Mouse (Mus musculus) cerebellum, adult 2 months (tissue): ENCODE data around the gene Gm11232. TPM values are rescaled to one million over a fixed set of nuclear protein-coding genes. Genes with fewer than 3 reads are reported as not detected.

ENCODE experiments used
- DNase-seq, 2 experiments: peaks; one replicate each; pipeline ENCODE4 v3.0.0; 2021
- H3K27ac ChIP-seq: fragments of 200-500 bp; 2 replicates; pipeline ENCODE4 v1.5.1; 2012; ENCODE audit warnings: low read length, control low read depth, inconsistent platforms; ENCODE audit not compliant: insufficient read depth
- H3K27me3 ChIP-seq: fragments of 200-500 bp; 2 replicates; pipeline ENCODE4 v1.6.1; 2012; ENCODE audit warnings: inconsistent platforms, mild to moderate bottlenecking, low read length, moderate library complexity; ENCODE audit not compliant: control insufficient read depth, insufficient read depth
- H3K4me1 ChIP-seq: fragments of 200-500 bp; 2 replicates; pipeline ENCODE4 v1.6.1; 2011; ENCODE audit warnings: low read length; ENCODE audit not compliant: control insufficient read depth, insufficient read depth
- H3K4me3 ChIP-seq: fragments of 200-500 bp; replicated peaks from 2 replicates; pipeline ENCODE3; 2011; ENCODE audit warnings: mild to moderate bottlenecking, low read depth, low read length, control low read depth; ENCODE audit not compliant: insufficient read depth
- CTCF ChIP-seq: fragments of 200-500 bp; IDR thresholded peaks from 2 replicates; pipeline ENCODE4 v1.5.1; 2011; ENCODE audit warnings: low read depth, mild to moderate bottlenecking, control low read depth, low read length, moderate library complexity, borderline replicate concordance; ENCODE audit not compliant: insufficient read depth
- POLR2A ChIP-seq: fragments of 200-500 bp; IDR thresholded peaks from 2 replicates; pipeline ENCODE4 v1.6.1; 2011; ENCODE audit warnings: low read length, control low read depth, borderline replicate concordance; ENCODE audit not compliant: insufficient read depth
- WGBS: fragments of 180-500 bp; shearing (Covaris S2); methylation state at CpG from one replicate; pipeline ENCODE4 v1.1.7; 2018; 5-methylcytosine and 5-hydroxymethylcytosine counted together
- polyA plus RNA-seq: library from polyadenylated mRNA; depleted of rRNA; stranded (reverse); fragments of >200 nt; gene quantifications from 2 replicates; pipeline ENCODE4 v1.2.3, GENCODE M21; 2012

The Gm11232 gene
- polyA plus RNA-seq, 1 experiment, result not detected

DNA sequence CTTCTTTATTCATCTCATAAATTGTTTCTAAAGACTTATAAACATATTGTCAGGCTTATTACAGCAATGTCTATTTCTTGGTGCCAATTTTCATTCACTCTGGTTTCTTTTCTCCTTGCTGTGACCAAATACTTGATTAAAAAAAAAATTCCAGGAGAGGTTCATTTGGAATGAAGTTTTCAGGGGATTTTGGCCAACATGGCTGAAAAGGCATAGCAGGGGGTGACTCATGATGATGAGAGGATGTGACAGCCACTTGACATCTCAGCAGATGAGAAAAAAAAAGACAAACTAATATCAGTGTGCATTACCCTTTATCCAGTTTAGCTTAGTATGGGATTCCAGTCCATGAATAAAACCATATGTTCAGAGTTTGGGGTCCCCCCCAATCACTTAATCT lies 28.4 kb downstream of the Gm11232 start:
- H3K27ac ChIP-seq, result no peak overlapping the region
- no peaks in the 10 kb centered on the region for H3K4me1 ChIP-seq
- TF ChIP-seq CTCF (no peak), POLR2A (no peak)
- no peak for DNase-seq
- H3K27me3 ChIP-seq, result no peaks in the 10 kb centered on the region
- no peak overlapping the region for H3K4me3 ChIP-seq

GRCm38 (mm10) chr4:71727611-71728010 lies 30.2 kb downstream of the Gm11232 start:
- Histone ChIP-seq H3K4me3 (no peak overlapping the region), H3K27me3 (no peaks in the 10 kb centered on the region), H3K4me1 (no peaks in the 10 kb centered on the region), H3K27ac (no peak overlapping the region)
- 43% methylated on average over 2 of the region's 2 CpGs for WGBS
- TF ChIP-seq POLR2A (no peak), CTCF (no peak)
- DNase-seq, result no peak

- no peaks in the 10 kb centered on the region for H3K4me1 ChIP-seq
- DNase-seq, result no peak
- no peak overlapping the region for H3K4me3 ChIP-seq
- 51% methylated on average over 4 of the region's 4 CpGs for WGBS
- H3K27ac ChIP-seq, result no peak overlapping the region
- no peaks in the 10 kb centered on the region for H3K27me3 ChIP-seq
- TF ChIP-seq POLR2A, result no peak
- no peak for TF ChIP-seq CTCF
Measured at GRCm38 (mm10) chr4:71727056-71727455, 30.7 kb downstream of the Gm11232 start.

GRCm38 (mm10) chr4:71725889-71726288 lies 31.9 kb downstream of the Gm11232 start:
- WGBS, result 38% methylated on average over 2 of the region's 2 CpGs

More at GRCm38 (mm10) chr4:71725889-71726288, 31.9 kb downstream of the Gm11232 start:
- H3K27ac ChIP-seq, result no peak overlapping the region
- no peak overlapping the region for H3K4me3 ChIP-seq
- no peak for TF ChIP-seq CTCF
- no peak for TF ChIP-seq POLR2A
- DNase-seq, result no peak
- no peaks in the 10 kb centered on the region for H3K27me3 ChIP-seq
- no peaks in the 10 kb centered on the region for H3K4me1 ChIP-seq
